Mouse (Mus musculus) ES-E14 (cell line): Measurements from ENCODE around the gene Fyn.

ENCODE experiments used
- CHD2 ChIP-seq: IDR thresholded peaks from 2 replicates; pipeline ENCODE4 v1.6.1; 2014; ENCODE audit warnings: mild to moderate bottlenecking, low read depth, low read length, inconsistent platforms
- HCFC1 ChIP-seq: IDR thresholded peaks from 2 replicates; pipeline ENCODE4 v1.6.1; 2012; ENCODE audit warnings: low read length, inconsistent platforms, borderline replicate concordance; ENCODE audit not compliant: insufficient read depth
- MAFK ChIP-seq: IDR thresholded peaks from 2 replicates; pipeline ENCODE4 v1.6.1; 2014; ENCODE audit warnings: mild to moderate bottlenecking, low read depth, low read length, inconsistent platforms; ENCODE audit not compliant: insufficient read depth
- ZC3H11A ChIP-seq: IDR thresholded peaks from 2 replicates; pipeline ENCODE4 v1.6.1; 2012; ENCODE audit warnings: low read depth, mild to moderate bottlenecking, inconsistent platforms, low read length, borderline replicate concordance
- ZNF384 ChIP-seq: IDR thresholded peaks from 2 replicates; pipeline ENCODE4 v1.6.1; 2012; ENCODE audit warnings: low read depth, low read length, inconsistent platforms

GRCm38 (mm10) chr10:39339189-39339968 lies 29.3 kb upstream of the Fyn start:
- TF ChIP-seq CHD2 (no peak), HCFC1 (no peak), ZC3H11A (no peak), ZNF384 (no peak), MAFK (no peak)
